Mouse (Mus musculus) neural tube, embryonic 14.5 days (tissue): ENCODE data around the gene Hist1h4b. TPM values are rescaled to one million over a fixed set of nuclear protein-coding genes. Genes with fewer than 3 reads are reported as not detected.

Experiments
- ATAC-seq: fragments of 200-750 bp; cut with Nextera tagmentation; 2 replicates; pipeline ENCODE4 v1.8.0; 2017; ENCODE audit warnings: low read depth, mild to moderate bottlenecking, moderate TSS enrichment, moderate library complexity
- H3K27ac ChIP-seq: fragments of 300-500 bp; sonication (generic); 2 replicates; pipeline ENCODE4 v1.5.1; 2014; ENCODE audit warnings: low read depth, mild to moderate bottlenecking, control low read depth, low read length, moderate library complexity, mixed read lengths
- H3K27me3 ChIP-seq: fragments of 300-500 bp; sonication (generic); 2 replicates; pipeline ENCODE4 v1.6.1; 2014; ENCODE audit warnings: low read length; ENCODE audit not compliant: control insufficient read depth, insufficient read depth
- H3K36me3 ChIP-seq: fragments of 300-500 bp; sonication (generic); 2 replicates; pipeline ENCODE4 v1.6.1; 2014; ENCODE audit warnings: low read length, mixed read lengths; ENCODE audit not compliant: control insufficient read depth, insufficient read depth
- H3K4me1 ChIP-seq: fragments of 300-500 bp; sonication (generic); 2 replicates; pipeline ENCODE4 v1.6.1; 2014; ENCODE audit warnings: low read length; ENCODE audit not compliant: control insufficient read depth, insufficient read depth
- H3K4me2 ChIP-seq: fragments of 300-500 bp; sonication (generic); 2 replicates; pipeline ENCODE4 v1.6.1; 2014; ENCODE audit warnings: mild to moderate bottlenecking, low read depth, low read length, control low read depth
- H3K4me3 ChIP-seq: fragments of 300-500 bp; sonication (generic); 2 replicates; pipeline ENCODE4 v1.5.1; 2014; ENCODE audit warnings: low read depth, low read length, control low read depth, mixed read lengths
- H3K9ac ChIP-seq: fragments of 300-500 bp; sonication (generic); replicated peaks from 2 replicates; pipeline ENCODE4 v1.6.1; 2014; ENCODE audit warnings: low read depth, mild to moderate bottlenecking, control low read depth, low read length, mixed read lengths
- H3K9me3 ChIP-seq: fragments of 300-500 bp; sonication (generic); 2 replicates; pipeline ENCODE4 v1.6.1; 2016; ENCODE audit warnings: low read length; ENCODE audit not compliant: control insufficient read depth
- WGBS: fragments of 180-500 bp; shearing (Covaris S2); extraction: QIAGEN DNeasy Blood & Tissue Kit; methylation state at CpG from one replicate; pipeline ENCODE4 v1.1.7; 2014; 5-methylcytosine and 5-hydroxymethylcytosine counted together
- polyA plus RNA-seq: library from polyadenylated mRNA; unstranded; fragments of >200 nt; fragmentation: Nextera tagmentation; extraction: Ambion mirVana; gene quantifications from 2 replicates; pipeline ENCODE4 v1.2.1, GENCODE M21; 2014

Hist1h4b gene
- polyA plus RNA-seq, 1 experiment from 2014 or later, result 1.8 TPM

- Histone ChIP-seq H3K27ac (no peak overlapping the region), H3K36me3 (no peaks in the 10 kb centered on the region), H3K4me1 (no peaks in the 10 kb centered on the region), H3K9ac (no peak overlapping the region), H3K9me3 (no peaks in the 10 kb centered on the region), H3K4me3 (no peak overlapping the region), H3K4me2 (no peak overlapping the region), H3K27me3 (no peaks in the 10 kb centered on the region)
- no peak for ATAC-seq
- 87% methylated on average over 4 of the region's 4 CpGs for WGBS
These were observed 32.6 kb upstream of the Hist1h4b start for GRCm38 (mm10) chr13:23724239-23724638.

- no peaks in the 10 kb centered on the region for H3K27me3 ChIP-seq
- H3K27ac ChIP-seq, result no peak overlapping the region
- no peak overlapping the region for H3K4me2 ChIP-seq
- H3K4me1 ChIP-seq, result no peaks in the 10 kb centered on the region
- 33% methylated on average over 1 of the region's 1 CpGs for WGBS
- no peak for ATAC-seq
- no peaks in the 10 kb centered on the region for H3K9me3 ChIP-seq
- no peaks in the 10 kb centered on the region for H3K36me3 ChIP-seq
- no peak overlapping the region for H3K4me3 ChIP-seq
- no peak overlapping the region for H3K9ac ChIP-seq
These were observed 31.6 kb upstream of the Hist1h4b start for GRCm38 (mm10) chr13:23725213-23725612.

- Histone ChIP-seq H3K27me3 (no peaks in the 10 kb centered on the region), H3K4me3 (no peak overlapping the region), H3K4me1 (no peaks in the 10 kb centered on the region), H3K9ac (no peak overlapping the region), H3K4me2 (no peak overlapping the region), H3K9me3 (no peaks in the 10 kb centered on the region), H3K36me3 (no peaks in the 10 kb centered on the region), H3K27ac (no peak overlapping the region)
- WGBS, result 90% methylated on average over 18 of the region's 18 CpGs
- no peak for ATAC-seq
These were observed 28.2 kb upstream of the Hist1h4b start for GRCm38 (mm10) chr13:23728472-23729191.

- no peak overlapping the region for H3K9ac ChIP-seq
- H3K27ac ChIP-seq, result no peak overlapping the region
- no peak overlapping the region for H3K4me3 ChIP-seq
- no peaks in the 10 kb centered on the region for H3K4me1 ChIP-seq
- WGBS, result 92% methylated on average over 9 of the region's 9 CpGs
- ATAC-seq, result no peak
- no peak overlapping the region for H3K4me2 ChIP-seq
- H3K36me3 ChIP-seq, result no peaks in the 10 kb centered on the region
- H3K27me3 ChIP-seq, result no peaks in the 10 kb centered on the region
- H3K9me3 ChIP-seq, result no peaks in the 10 kb centered on the region
These were observed 27.7 kb upstream of the Hist1h4b start for GRCm38 (mm10) chr13:23729192-23729525.

GRCm38 (mm10) chr13:23729706-23730105 is 27.1 kb upstream of the Hist1h4b start:
- H3K36me3 ChIP-seq, result no peaks in the 10 kb centered on the region
- H3K4me2 ChIP-seq, result no peak overlapping the region
- no peaks in the 10 kb centered on the region for H3K9me3 ChIP-seq
- H3K9ac ChIP-seq, result no peak overlapping the region
- 92% methylated on average over 5 of the region's 5 CpGs for WGBS
- ATAC-seq, result no peak
- no peak overlapping the region for H3K4me3 ChIP-seq
- no peaks in the 10 kb centered on the region for H3K27me3 ChIP-seq
- no peak overlapping the region for H3K27ac ChIP-seq
- H3K4me1 ChIP-seq, result no peaks in the 10 kb centered on the region

- H3K4me3 ChIP-seq, result no peak overlapping the region
- no peaks in the 10 kb centered on the region for H3K4me1 ChIP-seq
- no peak overlapping the region for H3K27ac ChIP-seq
- H3K4me2 ChIP-seq, result no peak overlapping the region
- H3K36me3 ChIP-seq, result no peaks in the 10 kb centered on the region
- H3K9ac ChIP-seq, result no peak overlapping the region
- H3K27me3 ChIP-seq, result no peaks in the 10 kb centered on the region
- WGBS, result 35% methylated on average over 8 of the region's 8 CpGs
- ATAC-seq, result no peak
- no peaks in the 10 kb centered on the region for H3K9me3 ChIP-seq
These were observed 26.3 kb upstream of the Hist1h4b start for GRCm38 (mm10) chr13:23730479-23730878.

- Histone ChIP-seq H3K4me2 (no peak overlapping the region), H3K9ac (no peak overlapping the region), H3K36me3 (no peaks in the 10 kb centered on the region), H3K9me3 (no peaks in the 10 kb centered on the region), H3K4me3 (no peak overlapping the region), H3K27me3 (no peaks in the 10 kb centered on the region), H3K27ac (no peak overlapping the region), H3K4me1 (no peaks in the 10 kb centered on the region)
- 25% methylated on average over 8 of the region's 8 CpGs for WGBS
- ATAC-seq, result no peak; the same call in 1 of the 2 replicates
These were observed 24.5 kb upstream of the Hist1h4b start for GRCm38 (mm10) chr13:23732156-23732804.

- Histone ChIP-seq H3K4me2 (no peak overlapping the region), H3K4me1 (peaks cover 8% of the 10 kb centered on the region; the same call in 1 of the 2 replicates), H3K27ac (no peak overlapping the region), H3K9ac (no peak overlapping the region), H3K27me3 (no peaks in the 10 kb centered on the region), H3K36me3 (no peaks in the 10 kb centered on the region), H3K9me3 (no peaks in the 10 kb centered on the region), H3K4me3 (no peak overlapping the region)
- WGBS, result 70% methylated on average over 5 of the region's 5 CpGs
- no peak for ATAC-seq
These were observed 19.7 kb upstream of the Hist1h4b start for GRCm38 (mm10) chr13:23737091-23737490.

GRCm38 (mm10) chr13:23738041-23738440 is 18.8 kb upstream of the Hist1h4b start:
- no peak for ATAC-seq
- WGBS, result 25% methylated on average over 4 of the region's 4 CpGs
- H3K27ac ChIP-seq, result peak overlapping the region; percentile 70

More at GRCm38 (mm10) chr13:23738041-23738440, 18.8 kb upstream of the Hist1h4b start:
- Histone ChIP-seq H3K4me2 (peak overlapping the region; percentile 97), H3K4me3 (no peak overlapping the region), H3K27me3 (no peaks in the 10 kb centered on the region), H3K36me3 (no peaks in the 10 kb centered on the region), H3K4me1 (peaks cover 8% of the 10 kb centered on the region; the same call in 1 of the 2 replicates), H3K9me3 (no peaks in the 10 kb centered on the region), H3K9ac (peak overlapping the region; percentile 57; the same call in 1 of the 2 replicates)
